Mouse (Mus musculus) forebrain, embryonic 14.5 days (tissue): ENCODE data around the gene Agpat3. TPM values are rescaled to one million over a fixed set of nuclear protein-coding genes. Genes with fewer than 3 reads are reported as not detected.
"Not testable (repeated sequence)": the region's sequence is repeated elsewhere in the genome, so short reads cannot be mapped to it uniquely, and the experiment has no call there.

ENCODE experiments used
- ATAC-seq: fragments of 200-750 bp; cut with Nextera tagmentation; 2 replicates; pipeline ENCODE4 v1.8.0; 2017; ENCODE audit warnings: mild to moderate bottlenecking, moderate library complexity
- DNase-seq: peaks from one replicate; pipeline ENCODE4 v3.0.0-alpha.2; 2015; ENCODE audit warnings: low spot score
- H3K27ac ChIP-seq: fragments of 300-500 bp; sonication (generic); 2 replicates; pipeline ENCODE4 v1.5.1; 2014; ENCODE audit warnings: low read depth, mild to moderate bottlenecking, control low read depth, low read length, moderate library complexity
- H3K27me3 ChIP-seq: fragments of 300-500 bp; sonication (generic); replicated peaks from 2 replicates; pipeline ENCODE4 v1.6.1; 2014; ENCODE audit warnings: low read length, control low read depth, mixed read lengths; ENCODE audit not compliant: control insufficient read depth, insufficient read depth
- H3K36me3 ChIP-seq: fragments of 300-500 bp; sonication (generic); 2 replicates; pipeline ENCODE4 v1.6.1; 2014; ENCODE audit warnings: low read length, control low read depth; ENCODE audit not compliant: control insufficient read depth, insufficient read depth
- H3K4me1 ChIP-seq: fragments of 300-500 bp; sonication (generic); 2 replicates; pipeline ENCODE4 v1.6.1; 2014; ENCODE audit warnings: antibody characterized with exemption, low read length, control low read depth; ENCODE audit not compliant: control insufficient read depth, insufficient read depth
- H3K4me2 ChIP-seq: fragments of 300-500 bp; sonication (generic); 2 replicates; pipeline ENCODE4 v1.6.1; 2014; ENCODE audit warnings: mild to moderate bottlenecking, control low read depth, low read length
- H3K4me3 ChIP-seq: fragments of 300-500 bp; sonication (generic); 2 replicates; pipeline ENCODE4 v1.5.1; 2014; ENCODE audit warnings: low read depth, low read length, control low read depth
- H3K9ac ChIP-seq: fragments of 300-500 bp; sonication (generic); 2 replicates; pipeline ENCODE4 v1.6.1; 2014; ENCODE audit warnings: mild to moderate bottlenecking, low read length, control low read depth, moderate library complexity
- H3K9me3 ChIP-seq: fragments of 300-500 bp; sonication (generic); replicated peaks from 2 replicates; pipeline ENCODE4 v1.6.1; 2016; ENCODE audit warnings: low read length, control low read depth, mixed read lengths; ENCODE audit not compliant: control insufficient read depth
- WGBS: fragments of 180-500 bp; shearing (Covaris S2); extraction: QIAGEN DNeasy Blood & Tissue Kit; methylation state at CpG from one replicate; pipeline ENCODE4 v1.1.7; 2014; 5-methylcytosine and 5-hydroxymethylcytosine counted together
- polyA plus RNA-seq: library from polyadenylated mRNA; unstranded; fragments of >200 nt; fragmentation: Nextera tagmentation; extraction: Ambion mirVana; gene quantifications from 2 replicates; pipeline ENCODE4 v1.2.1, GENCODE M21; 2014

The Agpat3 gene
- polyA plus RNA-seq, 1 experiment from 2014 or later, result 46.0 TPM

- no peak overlapping the region for H3K9ac ChIP-seq
- no peaks in the 10 kb centered on the region for H3K36me3 ChIP-seq
- no peak overlapping the region for H3K4me3 ChIP-seq
- no peak overlapping the region for H3K27ac ChIP-seq
- 47% methylated on average over 5 of the region's 5 CpGs for WGBS
- no peaks in the 10 kb centered on the region for H3K9me3 ChIP-seq
- no peaks in the 10 kb centered on the region for H3K4me1 ChIP-seq
- DNase-seq (no peak), ATAC-seq (no peak)
- no peaks in the 10 kb centered on the region for H3K27me3 ChIP-seq
- no peak overlapping the region for H3K4me2 ChIP-seq
These were observed 14.0 kb upstream of the Agpat3 start for GRCm38 (mm10) chr10:78366195-78366834.

- Histone ChIP-seq H3K4me3 (no peak overlapping the region), H3K36me3 (no peaks in the 10 kb centered on the region), H3K9me3 (no peaks in the 10 kb centered on the region), H3K9ac (no peak overlapping the region), H3K4me2 (no peak overlapping the region), H3K4me1 (no peaks in the 10 kb centered on the region), H3K27ac (no peak overlapping the region), H3K27me3 (no peaks in the 10 kb centered on the region)
- 95% methylated on average over 6 of the region's 6 CpGs for WGBS
- DNase-seq (no peak), ATAC-seq (no peak)
These were observed 13.3 kb upstream of the Agpat3 start for GRCm38 (mm10) chr10:78365555-78365954.

- Histone ChIP-seq H3K4me1 (no peaks in the 10 kb centered on the region), H3K4me2 (no peak overlapping the region), H3K9me3 (no peaks in the 10 kb centered on the region), H3K4me3 (no peak overlapping the region), H3K27ac (no peak overlapping the region), H3K36me3 (no peaks in the 10 kb centered on the region), H3K27me3 (no peaks in the 10 kb centered on the region), H3K9ac (no peak overlapping the region)
- ATAC-seq (no peak), DNase-seq (no peak)
- 75% methylated on average over 2 of the region's 2 CpGs for WGBS
These were observed 11.8 kb upstream of the Agpat3 start for GRCm38 (mm10) chr10:78364106-78364505.

GRCm38 (mm10) chr10:78363366-78363765, 11.1 kb upstream of the Agpat3 start:
- no peak overlapping the region for H3K4me3 ChIP-seq
- no peak overlapping the region for H3K4me2 ChIP-seq
- no peak overlapping the region for H3K27ac ChIP-seq
- DNase-seq (no peak), ATAC-seq (no peak)
- H3K27me3 ChIP-seq, result no peaks in the 10 kb centered on the region
- no peaks in the 10 kb centered on the region for H3K36me3 ChIP-seq
- 89% methylated on average over 6 of the region's 6 CpGs for WGBS
- no peaks in the 10 kb centered on the region for H3K9me3 ChIP-seq
- no peaks in the 10 kb centered on the region for H3K4me1 ChIP-seq
- H3K9ac ChIP-seq, result no peak overlapping the region

GRCm38 (mm10) chr10:78361951-78362350, 9.7 kb upstream of the Agpat3 start:
- no peak overlapping the region for H3K4me2 ChIP-seq
- DNase-seq, result no peak
- no peaks in the 10 kb centered on the region for H3K27me3 ChIP-seq
- ATAC-seq, result no peak
- no peak overlapping the region for H3K4me3 ChIP-seq
- 83% methylated on average over 2 of the region's 2 CpGs for WGBS
- no peaks in the 10 kb centered on the region for H3K9me3 ChIP-seq
- no peak overlapping the region for H3K27ac ChIP-seq
- no peaks in the 10 kb centered on the region for H3K36me3 ChIP-seq
- H3K9ac ChIP-seq, result no peak overlapping the region
- H3K4me1 ChIP-seq, result no peaks in the 10 kb centered on the region

GRCm38 (mm10) chr10:78360290-78360711, 8.0 kb upstream of the Agpat3 start:
- no peak overlapping the region for H3K4me3 ChIP-seq
- H3K4me2 ChIP-seq, result no peak overlapping the region
- WGBS, result 76% methylated on average over 3 of the region's 3 CpGs
- H3K4me1 ChIP-seq, result no peaks in the 10 kb centered on the region
- no peaks in the 10 kb centered on the region for H3K36me3 ChIP-seq
- H3K9ac ChIP-seq, result no peak overlapping the region
- no peaks in the 10 kb centered on the region for H3K9me3 ChIP-seq
- DNase-seq (no peak), ATAC-seq (no peak)
- no peak overlapping the region for H3K27ac ChIP-seq
- H3K27me3 ChIP-seq, result no peaks in the 10 kb centered on the region

GRCm38 (mm10) chr10:78358999-78359398, 6.7 kb upstream of the Agpat3 start:
- not testable (repeated sequence) for H3K4me2 ChIP-seq, H3K9me3 ChIP-seq, H3K4me3 ChIP-seq, ATAC-seq, DNase-seq, H3K9ac ChIP-seq, H3K27me3 ChIP-seq, H3K4me1 ChIP-seq, H3K36me3 ChIP-seq, H3K27ac ChIP-seq
- WGBS, result 90% methylated on average over 3 of the region's 3 CpGs

GRCm38 (mm10) chr10:78358266-78358665, 6.0 kb upstream of the Agpat3 start:
- Histone ChIP-seq H3K4me1 (no peaks in the 10 kb centered on the region), H3K36me3 (no peaks in the 10 kb centered on the region), H3K4me2 (no peak overlapping the region), H3K9me3 (no peaks in the 10 kb centered on the region), H3K9ac (no peak overlapping the region), H3K27ac (no peak overlapping the region), H3K27me3 (no peaks in the 10 kb centered on the region), H3K4me3 (no peak overlapping the region)
- DNase-seq, result no peak
- no peak for ATAC-seq
- 88% methylated on average over 4 of the region's 4 CpGs for WGBS

- DNase-seq, result no peak
- Histone ChIP-seq H3K36me3 (no peaks in the 10 kb centered on the region), H3K27me3 (no peaks in the 10 kb centered on the region), H3K4me3 (no peak overlapping the region), H3K27ac (no peak overlapping the region), H3K4me2 (no peak overlapping the region), H3K4me1 (no peaks in the 10 kb centered on the region), H3K9ac (no peak overlapping the region), H3K9me3 (no peaks in the 10 kb centered on the region)
- ATAC-seq, result no peak
- 94% methylated on average over 5 of the region's 5 CpGs for WGBS
These were observed 5.5 kb upstream of the Agpat3 start for GRCm38 (mm10) chr10:78357742-78358141.
